Mouse (Mus musculus): Measurements from ENCODE around the gene Milr1. TPM values are rescaled to one million over a fixed set of nuclear protein-coding genes. Genes with fewer than 3 reads are reported as not detected.

Milr1 gene
- polyA plus RNA-seq, 1 experiment from 2014 or later, result 2.2 TPM

- ATAC-seq (replicated peaks; ENCODE audit: extremely low read depth, insufficient read depth, low FRiP score), result no peak
- Histone ChIP-seq H3K4me3 (ENCODE audit: low read length) (no peak overlapping the region), H3K4me1 (ENCODE audit: control insufficient read depth, insufficient read depth, low read length) (peaks cover 21% of the 10 kb centered on the region), H3K4me2 (ENCODE audit: low read depth, low read length) (no peak overlapping the region), H3K9ac (ENCODE audit: low read length) (no peak overlapping the region), H3K9me3 (replicated peaks; ENCODE audit: control insufficient read depth, low read length) (no peaks in the 10 kb centered on the region), H3K27ac (ENCODE audit: low read length) (no peak overlapping the region), H3K36me3 (ENCODE audit: control insufficient read depth, insufficient read depth) (peaks cover 45% of the 10 kb centered on the region), H3K27me3 (ENCODE audit: control insufficient read depth, insufficient read depth, low read length) (no peaks in the 10 kb centered on the region)
- WGBS, result 59% methylated on average over 1 of the region's 1 CpGs
These were observed 34.0 kb downstream of the Milr1 start for GRCm38 (mm10) chr11:106785043-106785442.

GRCm38 (mm10) chr11:106787131-106788025, 36.4 kb downstream of the Milr1 start:
- Histone ChIP-seq H3K9ac (ENCODE audit: low read length) (peak overlapping the region; percentile 99), H3K27ac (ENCODE audit: low read length) (peak overlapping the region; percentile 100), H3K9me3 (replicated peaks; ENCODE audit: control insufficient read depth, low read length) (no peaks in the 10 kb centered on the region), H3K4me2 (ENCODE audit: low read depth, low read length) (peak overlapping the region; percentile 85), H3K36me3 (ENCODE audit: control insufficient read depth, insufficient read depth) (peaks cover 35% of the 10 kb centered on the region), H3K4me1 (ENCODE audit: control insufficient read depth, insufficient read depth, low read length) (peaks cover 23% of the 10 kb centered on the region), H3K27me3 (ENCODE audit: control insufficient read depth, insufficient read depth, low read length) (no peaks in the 10 kb centered on the region), H3K4me3 (ENCODE audit: low read length) (peak overlapping the region; percentile 93)
- WGBS, result under 1% methylated on average over 63 of the region's 65 CpGs
- peak; percentile 33 for ATAC-seq (replicated peaks; ENCODE audit: extremely low read depth, insufficient read depth, low FRiP score)

- Histone ChIP-seq H3K36me3 (ENCODE audit: control insufficient read depth, insufficient read depth) (peaks cover 30% of the 10 kb centered on the region), H3K4me2 (ENCODE audit: low read depth, low read length) (peak overlapping the region; percentile 53), H3K4me1 (ENCODE audit: control insufficient read depth, insufficient read depth, low read length) (peaks cover 23% of the 10 kb centered on the region), H3K9me3 (replicated peaks; ENCODE audit: control insufficient read depth, low read length) (no peaks in the 10 kb centered on the region), H3K27ac (ENCODE audit: low read length) (peak overlapping the region; percentile 100), H3K27me3 (ENCODE audit: control insufficient read depth, insufficient read depth, low read length) (no peaks in the 10 kb centered on the region), H3K9ac (ENCODE audit: low read length) (peak overlapping the region; percentile 99), H3K4me3 (ENCODE audit: low read length) (peak overlapping the region; percentile 93)
- under 1% methylated on average over 74 of the region's 79 CpGs for WGBS
- peak; percentile 77 for ATAC-seq (replicated peaks; ENCODE audit: extremely low read depth, insufficient read depth, low FRiP score)
These were observed 37.2 kb downstream of the Milr1 start for GRCm38 (mm10) chr11:106788026-106788774.

GRCm38 (mm10) chr11:106788775-106789459, 37.9 kb downstream of the Milr1 start, which contains the start of the genes Ddx5 and Cep95:
Gene Ddx5, minus strand, starts transcription at chr11:106789185.
Gene Cep95, plus strand, starts transcription at chr11:106789252.
- Histone ChIP-seq H3K4me2 (ENCODE audit: low read depth, low read length) (peak within 1 kb of the TSS; percentile 80), H3K36me3 (ENCODE audit: control insufficient read depth, insufficient read depth) (peaks cover 24% of the 10 kb centered on the region), H3K9me3 (replicated peaks; ENCODE audit: control insufficient read depth, low read length) (no peaks in the 10 kb centered on the region), H3K27ac (ENCODE audit: low read length) (peak within 1 kb of the TSS; percentile 100), H3K4me3 (ENCODE audit: low read length) (peak within 1 kb of the TSS; percentile 93), H3K9ac (ENCODE audit: low read length) (peak within 1 kb of the TSS; percentile 99), H3K4me1 (ENCODE audit: control insufficient read depth, insufficient read depth, low read length) (peaks cover 22% of the 10 kb centered on the region), H3K27me3 (ENCODE audit: control insufficient read depth, insufficient read depth, low read length) (no peaks in the 10 kb centered on the region)
- peak; percentile 90 for ATAC-seq (replicated peaks; ENCODE audit: extremely low read depth, insufficient read depth, low FRiP score)
- under 1% methylated on average over 58 of the region's 58 CpGs for WGBS

GRCm38 (mm10) chr11:106789649-106790048, 38.6 kb downstream of the Milr1 start:
- no peaks in the 10 kb centered on the region for H3K27me3 ChIP-seq (ENCODE audit: control insufficient read depth, insufficient read depth, low read length)
- peaks cover 23% of the 10 kb centered on the region for H3K36me3 ChIP-seq (ENCODE audit: control insufficient read depth, insufficient read depth)
- H3K9me3 ChIP-seq (replicated peaks; ENCODE audit: control insufficient read depth, low read length), result no peaks in the 10 kb centered on the region
- peak overlapping the region; percentile 88 for H3K9ac ChIP-seq (ENCODE audit: low read length)
- H3K27ac ChIP-seq (ENCODE audit: low read length), result peak overlapping the region; percentile 99
- peak overlapping the region; percentile 80 for H3K4me2 ChIP-seq (ENCODE audit: low read depth, low read length)
- peak overlapping the region; percentile 93 for H3K4me3 ChIP-seq (ENCODE audit: low read length)
- ATAC-seq (replicated peaks; ENCODE audit: extremely low read depth, insufficient read depth, low FRiP score), result no peak
- peaks cover 20% of the 10 kb centered on the region for H3K4me1 ChIP-seq (ENCODE audit: control insufficient read depth, insufficient read depth, low read length)
- WGBS, result under 1% methylated on average over 6 of the region's 6 CpGs

GRCm38 (mm10) chr11:106793846-106794245, 42.8 kb downstream of the Milr1 start:
- no peak for ATAC-seq (replicated peaks; ENCODE audit: extremely low read depth, insufficient read depth, low FRiP score)

GRCm38 (mm10) chr11:106795679-106796078, 44.7 kb downstream of the Milr1 start:
- Histone ChIP-seq H3K27ac (ENCODE audit: low read length) (peak overlapping the region; percentile 7), H3K4me1 (ENCODE audit: control insufficient read depth, insufficient read depth, low read length) (0 out of 2 replicates have a peak, but pooled peaks cover 2% of the 10 kb centered on the region), H3K4me2 (ENCODE audit: low read depth, low read length) (no peak overlapping the region), H3K27me3 (ENCODE audit: control insufficient read depth, insufficient read depth, low read length) (no peaks in the 10 kb centered on the region), H3K9me3 (replicated peaks; ENCODE audit: control insufficient read depth, low read length) (0 out of 2 replicates have a peak, but pooled peaks cover 3% of the 10 kb centered on the region), H3K9ac (ENCODE audit: low read length) (no peak overlapping the region), H3K4me3 (ENCODE audit: low read length) (no peak overlapping the region), H3K36me3 (ENCODE audit: control insufficient read depth, insufficient read depth) (peaks cover 51% of the 10 kb centered on the region)
- ATAC-seq (replicated peaks; ENCODE audit: extremely low read depth, insufficient read depth, low FRiP score), result 0 out of 2 replicates have a peak, but pooled peaks have one; percentile 45
- WGBS, result 45% methylated on average over 9 of the region's 9 CpGs

More at GRCm38 (mm10) chr11:106793846-106794245, 42.8 kb downstream of the Milr1 start:
- 0 out of 2 replicates have a peak, but pooled peaks cover 3% of the 10 kb centered on the region for H3K9me3 ChIP-seq (replicated peaks; ENCODE audit: control insufficient read depth, low read length)
- no peak overlapping the region for H3K4me2 ChIP-seq (ENCODE audit: low read depth, low read length)
- no peak overlapping the region for H3K27ac ChIP-seq (ENCODE audit: low read length)
- H3K4me3 ChIP-seq (ENCODE audit: low read length), result no peak overlapping the region
- WGBS, result 68% methylated on average over 4 of the region's 4 CpGs
- H3K9ac ChIP-seq (ENCODE audit: low read length), result no peak overlapping the region
- peaks cover 5% of the 10 kb centered on the region; the same call in 1 of the 2 replicates for H3K4me1 ChIP-seq (ENCODE audit: control insufficient read depth, insufficient read depth, low read length)
- H3K27me3 ChIP-seq (ENCODE audit: control insufficient read depth, insufficient read depth, low read length), result no peaks in the 10 kb centered on the region
- peaks cover 35% of the 10 kb centered on the region for H3K36me3 ChIP-seq (ENCODE audit: control insufficient read depth, insufficient read depth)

GRCm38 (mm10) chr11:106802069-106802627, 51.1 kb downstream of the Milr1 start:
- peaks cover 65% of the 10 kb centered on the region for H3K36me3 ChIP-seq (ENCODE audit: control insufficient read depth, insufficient read depth)
- WGBS, result 86% methylated on average over 10 of the region's 10 CpGs

More at GRCm38 (mm10) chr11:106802069-106802627, 51.1 kb downstream of the Milr1 start:
- H3K9me3 ChIP-seq (replicated peaks; ENCODE audit: control insufficient read depth, low read length), result 0 out of 2 replicates have a peak, but pooled peaks cover 3% of the 10 kb centered on the region
- no peak overlapping the region for H3K27ac ChIP-seq (ENCODE audit: low read length)
- H3K4me2 ChIP-seq (ENCODE audit: low read depth, low read length), result no peak overlapping the region
- no peak for ATAC-seq (replicated peaks; ENCODE audit: extremely low read depth, insufficient read depth, low FRiP score)
- H3K9ac ChIP-seq (ENCODE audit: low read length), result no peak overlapping the region
- no peak overlapping the region for H3K4me3 ChIP-seq (ENCODE audit: low read length)
- H3K4me1 ChIP-seq (ENCODE audit: control insufficient read depth, insufficient read depth, low read length), result no peaks in the 10 kb centered on the region
- H3K27me3 ChIP-seq (ENCODE audit: control insufficient read depth, insufficient read depth, low read length), result no peaks in the 10 kb centered on the region

Data from heart, embryonic 16.5 days (tissue).